Mouse (Mus musculus): ENCODE results near the gene Wfdc16. TPM values are rescaled to one million over a fixed set of nuclear protein-coding genes. Genes with fewer than 3 reads are reported as not detected.

Gene Wfdc16
- polyA plus RNA-seq, 1 experiment from 2014 or later: not detected

DNA sequence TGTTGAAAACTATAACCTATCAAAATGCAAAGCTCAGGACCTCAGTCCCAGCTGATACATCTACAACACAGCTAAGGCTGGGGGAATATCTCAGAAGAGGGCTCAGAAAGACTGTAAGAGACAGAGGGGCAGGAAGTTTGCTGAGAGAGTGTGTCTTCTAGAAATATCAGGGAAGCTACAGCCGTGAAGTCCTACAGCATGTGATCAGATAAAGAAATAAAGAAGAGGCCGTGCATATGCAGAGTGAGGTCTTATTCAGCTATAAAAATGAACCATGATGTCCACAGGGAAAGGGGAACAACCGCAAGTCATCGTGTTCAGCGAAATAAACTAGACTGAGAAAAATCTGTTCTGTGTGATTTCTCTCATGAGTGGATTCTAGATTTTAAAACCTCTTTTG, 31.7 kb upstream of the Wfdc16 start:
- H3K27ac ChIP-seq (replicated peaks; ENCODE audit: low read depth, low read length): no peak overlapping the region
- no peaks in the 10 kb centered on the region for H3K9me3 ChIP-seq (ENCODE audit: control insufficient read depth, low read length)
- H3K4me2 ChIP-seq (ENCODE audit: low read depth, low read length): no peak overlapping the region
- no peaks in the 10 kb centered on the region for H3K4me1 ChIP-seq (ENCODE audit: control insufficient read depth, insufficient read depth, low read length)
- ATAC-seq (ENCODE audit: low read depth) (no peak), DNase-seq (ENCODE audit: low spot score) (no peak)
- no peak overlapping the region for H3K4me3 ChIP-seq (ENCODE audit: low read depth, low read length)
- H3K36me3 ChIP-seq (ENCODE audit: control insufficient read depth, insufficient read depth, low read length): no peaks in the 10 kb centered on the region
- 85% methylated on average over 5 of the region's 5 CpGs for WGBS
- no peak overlapping the region for H3K9ac ChIP-seq (ENCODE audit: low read depth, low read length)
- no peaks in the 10 kb centered on the region for H3K27me3 ChIP-seq (replicated peaks; ENCODE audit: control insufficient read depth, insufficient read depth, low read length)

- no peak for ATAC-seq (ENCODE audit: low read depth)
- Histone ChIP-seq H3K9me3 (ENCODE audit: control insufficient read depth, low read length) (no peaks in the 10 kb centered on the region), H3K4me3 (ENCODE audit: low read depth, low read length) (no peak overlapping the region), H3K27ac (replicated peaks; ENCODE audit: low read depth, low read length) (no peak overlapping the region), H3K36me3 (ENCODE audit: control insufficient read depth, insufficient read depth, low read length) (no peaks in the 10 kb centered on the region), H3K4me2 (ENCODE audit: low read depth, low read length) (no peak overlapping the region), H3K27me3 (replicated peaks; ENCODE audit: control insufficient read depth, insufficient read depth, low read length) (no peaks in the 10 kb centered on the region), H3K4me1 (ENCODE audit: control insufficient read depth, insufficient read depth, low read length) (no peaks in the 10 kb centered on the region), H3K9ac (ENCODE audit: low read depth, low read length) (no peak overlapping the region)
- 86% methylated on average over 7 of the region's 7 CpGs for WGBS
- DNase-seq (ENCODE audit: low spot score): no peak
These were observed 26.3 kb upstream of the Wfdc16 start for GRCm38 (mm10) chr2:164664851-164665250.

DNA sequence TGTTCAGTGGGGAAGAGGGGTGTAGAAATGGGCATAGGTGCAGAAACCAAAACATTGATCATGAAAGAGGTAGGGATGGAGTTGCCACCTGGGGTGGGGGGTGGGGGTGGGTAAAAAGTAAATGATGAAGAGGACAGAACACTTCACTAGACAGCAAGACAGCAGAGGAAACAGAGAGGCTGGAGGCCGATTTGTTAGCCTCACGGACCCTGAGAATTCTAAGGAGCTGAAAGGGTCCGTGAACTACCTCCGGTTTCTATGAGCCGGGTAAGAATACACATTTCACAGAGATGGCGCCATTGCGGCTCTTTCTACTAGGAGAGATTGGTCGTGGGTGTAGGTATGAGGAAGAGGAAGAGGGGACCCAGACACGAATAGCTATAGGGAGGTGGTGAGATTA, 17.9 kb upstream of the Wfdc16 start, which contains the start of gene Wfdc9:
Gene Wfdc9 (minus strand): TSS at position 101 of the 400 bp plus-strand sequence.
- DNase-seq (ENCODE audit: low spot score) (no peak), ATAC-seq (ENCODE audit: low read depth) (no peak)
- Histone ChIP-seq H3K36me3 (ENCODE audit: control insufficient read depth, insufficient read depth, low read length) (no peaks in the 10 kb centered on the region), H3K27ac (replicated peaks; ENCODE audit: low read depth, low read length) (no peak within 1 kb of the TSS), H3K27me3 (replicated peaks; ENCODE audit: control insufficient read depth, insufficient read depth, low read length) (no peaks in the 10 kb centered on the region), H3K4me2 (ENCODE audit: low read depth, low read length) (no peak within 1 kb of the TSS), H3K4me1 (ENCODE audit: control insufficient read depth, insufficient read depth, low read length) (no peaks in the 10 kb centered on the region), H3K9ac (ENCODE audit: low read depth, low read length) (no peak within 1 kb of the TSS), H3K9me3 (ENCODE audit: control insufficient read depth, low read length) (no peaks in the 10 kb centered on the region), H3K4me3 (ENCODE audit: low read depth, low read length) (no peak within 1 kb of the TSS)
- WGBS: 88% methylated on average over 9 of the region's 9 CpGs

DNA sequence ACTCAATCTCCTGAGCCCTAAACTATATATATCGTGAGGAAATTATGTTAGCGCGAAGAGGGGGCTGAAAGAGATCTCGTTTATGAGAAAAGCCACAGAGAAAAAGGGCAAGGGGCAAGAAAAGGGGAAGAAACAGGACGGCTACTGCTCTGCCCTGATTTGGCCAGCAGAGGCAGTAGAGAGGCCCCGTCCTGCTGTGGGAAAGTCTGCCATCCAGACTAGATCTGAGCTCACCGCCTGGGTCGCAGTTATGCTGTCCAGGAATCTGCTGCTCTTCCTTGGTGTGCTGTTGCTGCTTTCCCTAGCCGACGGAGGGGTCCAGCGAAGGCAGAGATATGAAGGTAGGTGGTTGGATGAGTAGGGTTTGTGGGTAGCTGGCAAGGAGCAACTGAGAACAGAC, 17.3 kb upstream of the Wfdc16 start, which contains the start of gene Wfdc10:
Gene Wfdc10 (plus strand): TSS at position 189 of the 400 bp plus-strand sequence.
- no peak for ATAC-seq (ENCODE audit: low read depth)
- DNase-seq (ENCODE audit: low spot score): peak; percentile 31
- Histone ChIP-seq H3K4me2 (ENCODE audit: low read depth, low read length) (no peak within 1 kb of the TSS), H3K27me3 (replicated peaks; ENCODE audit: control insufficient read depth, insufficient read depth, low read length) (no peaks in the 10 kb centered on the region), H3K27ac (replicated peaks; ENCODE audit: low read depth, low read length) (no peak within 1 kb of the TSS), H3K4me3 (ENCODE audit: low read depth, low read length) (no peak within 1 kb of the TSS), H3K9me3 (ENCODE audit: control insufficient read depth, low read length) (no peaks in the 10 kb centered on the region), H3K9ac (ENCODE audit: low read depth, low read length) (no peak within 1 kb of the TSS), H3K36me3 (ENCODE audit: control insufficient read depth, insufficient read depth, low read length) (no peaks in the 10 kb centered on the region), H3K4me1 (ENCODE audit: control insufficient read depth, insufficient read depth, low read length) (no peaks in the 10 kb centered on the region)
- WGBS: 26% methylated on average over 11 of the region's 11 CpGs

GRCm38 (mm10) chr2:164641881-164642673, 3.5 kb upstream of the Wfdc16 start:
- no peak overlapping the region for H3K9ac ChIP-seq (ENCODE audit: low read depth, low read length)
- no peak overlapping the region for H3K27ac ChIP-seq (replicated peaks; ENCODE audit: low read depth, low read length)
- 70% methylated on average over 13 of the region's 13 CpGs for WGBS
- no peak overlapping the region for H3K4me2 ChIP-seq (ENCODE audit: low read depth, low read length)
- no peaks in the 10 kb centered on the region for H3K4me1 ChIP-seq (ENCODE audit: control insufficient read depth, insufficient read depth, low read length)
- H3K36me3 ChIP-seq (ENCODE audit: control insufficient read depth, insufficient read depth, low read length): no peaks in the 10 kb centered on the region
- ATAC-seq (ENCODE audit: low read depth) (no peak), DNase-seq (ENCODE audit: low spot score) (no peak)
- no peaks in the 10 kb centered on the region for H3K9me3 ChIP-seq (ENCODE audit: control insufficient read depth, low read length)
- H3K27me3 ChIP-seq (replicated peaks; ENCODE audit: control insufficient read depth, insufficient read depth, low read length): no peaks in the 10 kb centered on the region
- H3K4me3 ChIP-seq (ENCODE audit: low read depth, low read length): no peak overlapping the region

GRCm38 (mm10) chr2:164641129-164641528, 2.5 kb upstream of the Wfdc16 start:
- no peak for ATAC-seq (ENCODE audit: low read depth)
- no peaks in the 10 kb centered on the region for H3K4me1 ChIP-seq (ENCODE audit: control insufficient read depth, insufficient read depth, low read length)
- no peaks in the 10 kb centered on the region for H3K36me3 ChIP-seq (ENCODE audit: control insufficient read depth, insufficient read depth, low read length)
- no peaks in the 10 kb centered on the region for H3K9me3 ChIP-seq (ENCODE audit: control insufficient read depth, low read length)
- no peak overlapping the region for H3K4me3 ChIP-seq (ENCODE audit: low read depth, low read length)
- H3K27ac ChIP-seq (replicated peaks; ENCODE audit: low read depth, low read length): no peak overlapping the region
- no peak overlapping the region for H3K9ac ChIP-seq (ENCODE audit: low read depth, low read length)
- no peak overlapping the region for H3K4me2 ChIP-seq (ENCODE audit: low read depth, low read length)
- DNase-seq (ENCODE audit: low spot score): no peak
- no peaks in the 10 kb centered on the region for H3K27me3 ChIP-seq (replicated peaks; ENCODE audit: control insufficient read depth, insufficient read depth, low read length)
- 70% methylated on average over 7 of the region's 7 CpGs for WGBS

- DNase-seq (ENCODE audit: low spot score) (no peak), ATAC-seq (ENCODE audit: low read depth) (no peak)
- 85% methylated on average over 9 of the region's 9 CpGs for WGBS
- H3K36me3 ChIP-seq (ENCODE audit: control insufficient read depth, insufficient read depth, low read length): no peaks in the 10 kb centered on the region
- H3K27me3 ChIP-seq (replicated peaks; ENCODE audit: control insufficient read depth, insufficient read depth, low read length): no peaks in the 10 kb centered on the region
- no peaks in the 10 kb centered on the region for H3K9me3 ChIP-seq (ENCODE audit: control insufficient read depth, low read length)
- no peaks in the 10 kb centered on the region for H3K4me1 ChIP-seq (ENCODE audit: control insufficient read depth, insufficient read depth, low read length)
- H3K27ac ChIP-seq (replicated peaks; ENCODE audit: low read depth, low read length): no peak overlapping the region
- H3K9ac ChIP-seq (ENCODE audit: low read depth, low read length): no peak overlapping the region
- H3K4me2 ChIP-seq (ENCODE audit: low read depth, low read length): no peak overlapping the region
- no peak overlapping the region for H3K4me3 ChIP-seq (ENCODE audit: low read depth, low read length)
These were observed 3.3 kb downstream of the Wfdc16 start for GRCm38 (mm10) chr2:164635266-164635665.

DNA sequence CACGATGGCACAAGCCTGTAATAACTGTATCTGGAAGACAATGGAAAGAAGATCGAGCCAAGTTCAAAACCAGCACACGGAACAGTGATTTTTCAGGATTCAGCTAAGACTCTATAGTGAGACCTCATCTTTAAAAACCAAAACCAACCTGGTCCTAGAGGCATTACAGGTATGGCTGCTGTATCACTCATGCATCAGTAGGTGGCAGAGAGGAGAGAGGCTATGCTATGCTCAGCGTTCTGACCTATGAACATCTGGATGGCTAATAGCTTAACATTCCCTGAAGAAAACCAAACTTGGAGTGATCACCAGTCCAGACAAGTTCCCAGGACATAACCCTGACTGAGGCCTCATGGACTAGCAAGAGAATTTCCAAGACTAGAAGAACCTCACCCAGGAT, 16.8 kb downstream of the Wfdc16 start:
- Histone ChIP-seq H3K36me3 (ENCODE audit: control insufficient read depth, insufficient read depth, low read length) (no peaks in the 10 kb centered on the region), H3K4me1 (ENCODE audit: control insufficient read depth, insufficient read depth, low read length) (no peaks in the 10 kb centered on the region), H3K9ac (ENCODE audit: low read depth, low read length) (no peak overlapping the region), H3K4me2 (ENCODE audit: low read depth, low read length) (no peak overlapping the region), H3K9me3 (ENCODE audit: control insufficient read depth, low read length) (no peaks in the 10 kb centered on the region), H3K4me3 (ENCODE audit: low read depth, low read length) (no peak overlapping the region), H3K27ac (replicated peaks; ENCODE audit: low read depth, low read length) (no peak overlapping the region), H3K27me3 (replicated peaks; ENCODE audit: control insufficient read depth, insufficient read depth, low read length) (no peaks in the 10 kb centered on the region)
- WGBS: 81% methylated on average over 4 of the region's 4 CpGs
- no peak for ATAC-seq (ENCODE audit: low read depth)
- no peak for DNase-seq (ENCODE audit: low spot score)

GRCm38 (mm10) chr2:164619050-164619449, 19.5 kb downstream of the Wfdc16 start:
- Histone ChIP-seq H3K4me3 (ENCODE audit: low read depth, low read length) (no peak overlapping the region), H3K9me3 (ENCODE audit: control insufficient read depth, low read length) (no peaks in the 10 kb centered on the region), H3K36me3 (ENCODE audit: control insufficient read depth, insufficient read depth, low read length) (no peaks in the 10 kb centered on the region), H3K27ac (replicated peaks; ENCODE audit: low read depth, low read length) (no peak overlapping the region), H3K4me1 (ENCODE audit: control insufficient read depth, insufficient read depth, low read length) (no peaks in the 10 kb centered on the region), H3K27me3 (replicated peaks; ENCODE audit: control insufficient read depth, insufficient read depth, low read length) (no peaks in the 10 kb centered on the region), H3K9ac (ENCODE audit: low read depth, low read length) (no peak overlapping the region), H3K4me2 (ENCODE audit: low read depth, low read length) (no peak overlapping the region)
- 70% methylated on average over 5 of the region's 5 CpGs for WGBS
- ATAC-seq (ENCODE audit: low read depth) (no peak), DNase-seq (ENCODE audit: low spot score) (no peak)

Data from embryonic facial prominence, embryonic 14.5 days (tissue).